Mouse (Mus musculus) thymus, adult 2 months (tissue): ENCODE data around the gene Lpar1. TPM values are rescaled to one million over a fixed set of nuclear protein-coding genes. Genes with fewer than 3 reads are reported as not detected.

Experiments used
- DNase-seq: peaks from one replicate; pipeline ENCODE4 v3.0.0; 2021
- H3K27ac ChIP-seq: fragments of 200-500 bp; 2 replicates; pipeline ENCODE4 v1.5.1; 2012; ENCODE audit warnings: low read length, control low read depth; ENCODE audit not compliant: control insufficient read depth, insufficient read depth
- H3K27me3 ChIP-seq: fragments of 200-500 bp; 2 replicates; pipeline ENCODE4 v1.6.1; 2012; ENCODE audit warnings: mild to moderate bottlenecking, low read length, moderate library complexity, mixed read lengths; ENCODE audit not compliant: control insufficient read depth, insufficient read depth
- H3K36me3 ChIP-seq: fragments of 200-500 bp; 2 replicates; pipeline ENCODE4 v1.6.1; 2012; ENCODE audit warnings: mild to moderate bottlenecking, low read length, moderate library complexity; ENCODE audit not compliant: control insufficient read depth, insufficient read depth
- H3K4me1 ChIP-seq: fragments of 200-500 bp; replicated peaks from 2 replicates; pipeline ENCODE4 v1.6.1; 2012; ENCODE audit warnings: low read length; ENCODE audit not compliant: control insufficient read depth, insufficient read depth
- H3K4me3 ChIP-seq: fragments of 200-500 bp; 2 replicates; pipeline ENCODE4 v1.5.1; 2012; ENCODE audit warnings: mild to moderate bottlenecking, low read length, control low read depth, moderate library complexity; ENCODE audit not compliant: control insufficient read depth, insufficient read depth
- CTCF ChIP-seq: fragments of 200-500 bp; IDR thresholded peaks from 2 replicates; pipeline ENCODE4 v1.5.1; 2012; ENCODE audit warnings: mild to moderate bottlenecking, control low read depth, low read length, moderate library complexity, borderline replicate concordance; ENCODE audit not compliant: control insufficient read depth, poor library complexity, insufficient read depth; ENCODE audit errors: extremely low read depth
- POLR2A ChIP-seq: fragments of 200-500 bp; IDR thresholded peaks from 2 replicates; pipeline ENCODE4 v1.6.1; 2012; ENCODE audit warnings: mild to moderate bottlenecking, low read length, control low read depth, moderate library complexity; ENCODE audit not compliant: control insufficient read depth, poor library complexity, insufficient read depth; ENCODE audit errors: extremely low read depth
- WGBS: fragments of 180-500 bp; shearing (Covaris S2); methylation state at CpG from one replicate; pipeline ENCODE4 v1.1.7; 2018; 5-methylcytosine and 5-hydroxymethylcytosine counted together
- polyA plus RNA-seq: library from polyadenylated mRNA; depleted of rRNA; stranded (reverse); fragments of >200 nt; gene quantifications from 2 replicates; pipeline ENCODE4 v1.2.3, GENCODE M21; 2012

Gene Lpar1
- polyA plus RNA-seq, 1 experiment = 16.6 TPM

DNA sequence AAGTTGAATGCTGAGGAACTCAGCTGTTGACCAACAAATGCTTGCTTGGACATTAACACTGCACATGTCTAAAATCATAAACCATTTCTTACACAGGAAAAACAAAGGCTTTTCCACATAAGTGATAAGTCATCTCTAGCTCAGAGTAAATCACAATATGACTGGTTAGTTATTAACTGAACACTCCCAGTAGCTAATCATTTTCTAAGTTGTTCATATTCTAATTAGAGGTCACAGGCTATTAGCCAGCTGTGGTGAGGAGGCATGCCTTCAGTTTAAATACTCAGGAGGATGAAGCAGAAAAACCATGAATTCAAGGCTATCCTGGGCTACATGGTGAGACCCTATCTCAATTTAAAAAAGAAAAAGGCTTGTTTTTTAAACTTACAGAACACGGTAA, 75.1 kb downstream of the Lpar1 start:
- Histone ChIP-seq H3K27me3 (no peaks in the 10 kb centered on the region), H3K27ac (no peak overlapping the region), H3K36me3 (no peaks in the 10 kb centered on the region), H3K4me1 (no peaks in the 10 kb centered on the region), H3K4me3 (no peak overlapping the region)
- DNase-seq = no peak
- TF ChIP-seq CTCF (no peak), POLR2A (no peak)
- WGBS = 97% methylated on average over 1 of the region's 1 CpGs

GRCm38 (mm10) chr4:58477691-58478090, 76.0 kb downstream of the Lpar1 start:
- Histone ChIP-seq H3K4me3 (no peak overlapping the region), H3K27ac (no peak overlapping the region), H3K27me3 (no peaks in the 10 kb centered on the region), H3K4me1 (no peaks in the 10 kb centered on the region), H3K36me3 (no peaks in the 10 kb centered on the region)
- TF ChIP-seq POLR2A = no peak
- no peak for TF ChIP-seq CTCF
- WGBS = 93% methylated on average over 8 of the region's 8 CpGs
- DNase-seq = no peak

DNA sequence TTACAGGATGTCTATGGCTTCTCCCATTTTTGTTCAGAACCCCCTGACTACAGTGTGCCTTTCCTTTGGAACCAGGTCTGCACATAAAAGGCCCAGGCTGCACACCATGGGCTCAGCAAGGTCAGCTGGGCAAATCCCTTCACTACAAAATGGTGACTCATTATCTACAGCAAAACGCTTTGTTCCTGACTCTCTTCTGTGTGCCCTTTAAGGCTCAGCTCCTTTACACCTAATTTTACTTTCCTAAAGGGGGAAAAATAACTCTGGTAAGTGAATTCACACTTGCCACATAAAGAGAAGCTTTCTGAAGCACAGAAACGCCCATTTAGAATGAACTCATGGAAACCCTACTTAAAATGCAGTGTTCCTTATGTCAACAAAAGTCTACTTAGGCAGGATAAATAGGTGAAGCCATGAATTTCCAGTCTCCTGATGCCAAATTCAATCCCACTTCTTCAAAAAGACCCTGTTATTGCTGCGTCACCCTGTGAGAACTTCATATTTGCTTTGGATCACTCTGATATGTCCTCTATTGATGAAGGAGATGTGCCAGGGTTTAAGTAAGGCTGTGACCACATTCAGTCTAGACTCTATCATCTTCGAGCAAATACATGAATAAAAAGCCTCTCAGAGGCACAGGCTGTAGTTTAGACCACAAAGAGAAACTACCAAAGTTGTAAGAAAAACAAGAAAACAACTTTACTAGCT, 82.3 kb downstream of the Lpar1 start:
- no peak overlapping the region for H3K4me3 ChIP-seq
- 85% methylated on average over 4 of the region's 4 CpGs for WGBS
- H3K27me3 ChIP-seq = no peaks in the 10 kb centered on the region
- H3K4me1 ChIP-seq = no peaks in the 10 kb centered on the region
- TF ChIP-seq CTCF (no peak), POLR2A (no peak)
- H3K36me3 ChIP-seq = no peaks in the 10 kb centered on the region
- DNase-seq = no peak
- H3K27ac ChIP-seq = no peak overlapping the region

DNA sequence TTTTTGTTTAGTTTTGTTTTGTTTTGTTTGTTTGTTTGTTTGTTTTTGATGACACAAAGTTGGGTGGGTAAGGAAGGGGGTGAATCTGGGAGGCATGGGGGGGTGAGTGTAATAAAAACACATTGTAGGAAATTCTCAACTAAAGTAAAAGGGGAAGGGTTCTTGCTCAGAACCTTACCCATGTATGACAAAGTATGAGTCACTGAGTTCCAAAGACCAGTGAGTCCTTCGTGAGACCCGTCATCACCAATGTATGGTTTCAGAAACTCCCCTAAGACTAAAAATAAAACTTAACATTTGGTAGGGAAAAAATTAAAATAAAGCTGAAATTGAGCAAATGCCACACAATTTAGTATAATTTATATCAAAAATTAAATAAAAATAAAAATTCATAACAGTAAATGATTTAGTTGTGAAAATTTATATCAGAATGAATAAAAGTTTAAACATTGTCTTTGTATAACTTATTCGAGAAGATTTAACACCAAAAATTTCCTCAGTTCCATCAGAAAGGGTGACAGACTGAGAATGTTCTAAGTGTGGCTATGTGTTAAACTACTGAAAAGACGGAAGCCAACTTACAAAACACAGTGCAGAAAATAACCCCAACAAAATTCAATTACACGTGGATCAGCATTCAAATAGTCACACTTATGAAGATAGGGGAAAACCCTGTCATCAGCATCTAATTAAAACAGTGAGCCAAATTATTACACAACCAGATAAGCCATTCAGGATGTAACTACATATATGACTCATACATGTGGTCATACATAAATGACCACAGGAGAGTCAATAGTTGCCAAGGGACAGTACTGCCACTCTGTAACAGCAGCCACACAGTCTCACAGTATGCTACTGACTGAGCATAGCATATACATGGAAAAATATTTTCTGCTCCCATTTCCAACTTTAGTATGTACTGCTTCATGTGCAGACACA, 83.8 kb downstream of the Lpar1 start:
- DNase-seq = no peak
- Histone ChIP-seq H3K27ac (no peak overlapping the region), H3K4me3 (no peak overlapping the region), H3K27me3 (no peaks in the 10 kb centered on the region), H3K4me1 (no peaks in the 10 kb centered on the region), H3K36me3 (no peaks in the 10 kb centered on the region)
- WGBS = 95% methylated on average over 5 of the region's 5 CpGs
- TF ChIP-seq CTCF (no peak), POLR2A (no peak)

GRCm38 (mm10) chr4:58469035-58469434, 84.7 kb downstream of the Lpar1 start:
- H3K27me3 ChIP-seq = no peaks in the 10 kb centered on the region
- WGBS = 98% methylated on average over 7 of the region's 7 CpGs
- no peaks in the 10 kb centered on the region for H3K36me3 ChIP-seq
- no peaks in the 10 kb centered on the region for H3K4me1 ChIP-seq
- no peak overlapping the region for H3K4me3 ChIP-seq
- TF ChIP-seq POLR2A (no peak), CTCF (no peak)
- no peak overlapping the region for H3K27ac ChIP-seq
- DNase-seq = no peak

- H3K36me3 ChIP-seq = no peaks in the 10 kb centered on the region
- 95% methylated on average over 5 of the region's 5 CpGs for WGBS
- no peaks in the 10 kb centered on the region for H3K4me1 ChIP-seq
- DNase-seq = no peak
- no peaks in the 10 kb centered on the region for H3K27me3 ChIP-seq
- H3K27ac ChIP-seq = no peak overlapping the region
- TF ChIP-seq CTCF = no peak
- TF ChIP-seq POLR2A = no peak
- H3K4me3 ChIP-seq = no peak overlapping the region
Observed at GRCm38 (mm10) chr4:58465586-58465985, 88.1 kb downstream of the Lpar1 start.
